Mouse (Mus musculus): ENCODE measurements around the gene Pak7.
"Not testable (repeated sequence)": the region's sequence is repeated elsewhere in the genome, so short reads cannot be mapped to it uniquely, and the experiment has no call there.

The Pak7 gene

DNA sequence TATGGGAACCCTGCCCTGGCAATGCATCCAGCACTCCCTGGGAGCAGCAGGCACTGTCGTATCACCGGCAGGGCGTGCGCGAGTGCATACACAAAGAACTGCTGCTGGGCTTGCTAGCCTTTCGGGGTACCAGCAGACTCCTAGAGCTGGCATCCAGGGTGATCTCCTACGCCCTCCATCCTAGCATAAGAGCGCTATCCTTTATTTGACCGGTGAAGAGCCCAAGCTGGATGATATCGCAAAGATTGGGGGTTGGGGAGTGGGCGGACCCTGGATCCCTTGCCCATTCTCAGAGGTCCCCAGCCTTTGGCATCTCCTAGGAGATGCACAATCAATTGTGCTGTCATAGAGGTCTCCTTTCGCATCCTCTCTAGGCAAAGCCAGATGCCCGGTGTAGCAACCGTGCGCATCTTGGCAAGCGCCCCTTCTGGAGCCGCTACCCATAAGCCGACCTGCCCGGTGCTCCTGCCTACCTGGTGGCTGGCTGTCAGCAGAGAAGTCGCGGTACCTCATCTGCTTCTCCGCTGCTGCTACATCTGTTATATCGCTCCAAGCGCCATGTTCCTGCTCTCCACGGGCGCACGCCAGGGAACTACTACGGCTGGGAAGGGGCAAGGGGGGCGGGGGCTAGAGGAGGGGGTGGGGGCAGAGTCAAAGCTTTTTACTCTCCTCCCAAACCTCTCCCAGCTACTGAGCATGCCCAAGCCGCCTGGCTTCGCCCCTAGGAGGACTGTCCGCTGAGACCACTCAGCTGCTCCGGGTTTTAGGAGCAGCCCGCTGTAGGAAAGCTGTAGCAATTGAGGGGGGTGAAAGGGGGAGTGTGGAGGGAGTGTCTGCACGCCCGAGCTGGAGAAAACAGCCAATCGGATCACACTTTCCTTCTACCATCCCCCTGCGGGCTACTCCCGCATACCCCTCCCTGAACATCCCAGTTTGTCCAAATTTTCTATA, at the start of gene Pak7:
Gene Pak7, minus strand, starts transcription at position 787 of the 951 bp plus-strand sequence.
- DNase-seq (ENCODE audit: low read depth, low spot score): peak; percentile 28

DNA sequence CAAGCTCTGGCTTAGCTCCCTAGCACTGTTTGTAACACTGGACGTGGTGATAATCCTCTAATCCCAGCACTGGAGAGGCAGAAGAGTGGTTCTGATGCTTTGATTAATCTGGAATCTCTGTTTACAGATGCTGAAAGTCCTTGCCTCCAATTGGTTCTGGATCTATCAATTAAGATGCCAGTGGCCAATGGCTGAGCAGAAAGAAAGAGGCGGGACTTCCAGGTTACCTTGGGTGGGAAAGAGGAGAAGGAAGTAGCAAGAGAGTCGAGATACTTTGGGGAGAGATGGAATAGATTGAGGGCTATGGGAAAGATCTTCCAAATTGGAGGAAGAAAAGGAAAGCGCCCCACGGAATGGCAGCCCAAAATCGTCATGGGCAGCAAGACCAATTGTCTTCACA, 37.8 kb upstream of the Pak7 start:
- DNase-seq (ENCODE audit: low read depth, low spot score): no peak

DNA sequence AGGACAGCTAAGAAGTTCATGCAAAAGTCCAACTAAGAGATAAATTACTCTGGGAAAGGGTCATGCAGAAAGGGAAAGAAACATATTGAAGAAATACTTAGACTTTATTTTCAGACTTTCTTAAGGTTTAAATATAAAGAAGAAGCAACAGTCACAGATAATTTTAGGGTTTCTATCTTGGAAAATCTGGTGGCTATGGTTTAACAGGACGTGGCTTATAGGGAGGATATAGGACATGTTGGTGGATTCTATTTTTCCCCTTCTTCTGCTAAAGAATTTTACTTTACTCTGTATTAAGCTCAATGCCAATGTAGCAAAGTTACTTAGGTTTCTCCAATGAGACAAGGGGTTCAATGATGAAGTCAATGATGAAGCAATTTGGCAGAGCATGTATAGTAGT, 31.8 kb upstream of the Pak7 start:
- DNase-seq (ENCODE audit: low read depth, low spot score): no peak

DNA sequence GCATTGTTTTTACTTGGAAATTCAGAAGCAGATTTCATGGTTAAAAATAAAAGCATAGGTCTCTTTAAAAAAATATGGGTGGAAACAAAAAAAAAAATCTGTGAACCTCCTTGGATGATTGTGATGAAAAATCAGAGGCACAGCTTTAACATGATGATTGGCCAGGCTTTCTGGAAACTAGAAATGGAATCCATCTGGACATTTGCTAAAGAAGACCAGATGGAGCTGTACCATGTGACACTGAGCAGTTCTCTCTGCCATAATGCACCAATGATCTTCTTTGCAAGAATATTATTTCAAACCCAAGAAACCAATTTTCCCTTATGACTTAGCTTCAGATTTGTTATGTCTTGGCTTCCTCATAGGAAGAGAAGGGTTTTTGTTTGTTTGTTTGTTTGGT, 28.6 kb upstream of the Pak7 start:
- no peak for DNase-seq (ENCODE audit: low read depth, low spot score)

DNA sequence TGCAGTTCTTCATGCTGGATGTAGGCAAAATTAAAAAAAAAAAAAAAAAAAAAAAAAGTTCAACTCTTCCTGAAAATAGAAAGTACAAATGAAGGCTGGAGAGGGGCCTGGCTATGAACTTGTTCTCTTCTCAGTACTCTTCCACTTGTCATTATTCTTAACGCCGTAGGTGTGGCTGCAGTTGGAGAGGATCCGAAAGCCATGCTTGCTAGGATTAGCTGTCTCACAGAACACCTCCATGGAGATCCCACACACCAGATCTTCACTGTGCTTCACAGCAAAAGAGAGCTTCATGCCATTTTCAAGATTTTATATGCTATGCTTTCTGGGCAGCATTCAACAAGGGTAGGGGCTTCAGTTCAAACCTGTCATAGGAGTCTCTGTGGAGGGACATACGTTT, 14.8 kb upstream of the Pak7 start:
- DNase-seq (ENCODE audit: low read depth, low spot score): no peak

DNA sequence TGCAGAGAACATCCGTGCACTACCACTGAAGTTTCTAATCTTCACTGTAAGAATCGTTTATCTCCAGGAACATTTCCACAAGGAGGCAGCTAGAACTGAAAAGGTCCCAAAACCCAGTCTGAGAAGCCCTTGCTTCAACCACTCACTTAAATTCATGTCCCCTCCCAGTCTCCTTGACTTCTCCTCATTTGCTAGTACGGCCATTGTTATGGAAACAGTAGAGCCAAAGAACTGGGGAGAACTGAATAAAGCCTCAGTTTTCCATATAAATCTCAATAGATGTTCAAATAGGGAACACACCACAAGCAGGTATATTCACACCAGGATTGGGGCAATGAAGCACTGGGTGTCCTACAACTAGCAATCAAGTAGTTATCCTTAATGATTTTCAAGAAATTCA, 12.4 kb downstream of the Pak7 start:
- no peak for DNase-seq (ENCODE audit: low read depth, low spot score)

DNA sequence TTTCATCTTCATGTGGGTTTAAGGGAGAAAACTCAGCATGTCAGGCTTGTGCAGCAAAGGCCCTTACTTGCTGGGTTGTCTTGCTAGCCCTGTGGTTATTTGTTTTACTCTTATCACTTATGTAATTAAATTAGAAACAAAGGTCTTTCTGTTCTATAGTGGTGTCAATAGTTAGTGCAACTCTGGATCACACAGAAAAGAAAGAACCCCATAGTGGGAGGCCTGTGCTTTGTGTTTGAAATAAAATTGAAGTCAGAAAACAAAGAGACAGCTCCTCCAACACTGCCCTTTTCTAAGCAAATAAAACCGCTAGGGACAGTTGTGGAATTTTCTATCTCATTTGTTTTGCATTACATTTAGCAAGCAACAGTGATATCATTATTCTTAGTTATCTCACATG, 15.4 kb downstream of the Pak7 start:
- DNase-seq (ENCODE audit: low read depth, low spot score): no peak

DNA sequence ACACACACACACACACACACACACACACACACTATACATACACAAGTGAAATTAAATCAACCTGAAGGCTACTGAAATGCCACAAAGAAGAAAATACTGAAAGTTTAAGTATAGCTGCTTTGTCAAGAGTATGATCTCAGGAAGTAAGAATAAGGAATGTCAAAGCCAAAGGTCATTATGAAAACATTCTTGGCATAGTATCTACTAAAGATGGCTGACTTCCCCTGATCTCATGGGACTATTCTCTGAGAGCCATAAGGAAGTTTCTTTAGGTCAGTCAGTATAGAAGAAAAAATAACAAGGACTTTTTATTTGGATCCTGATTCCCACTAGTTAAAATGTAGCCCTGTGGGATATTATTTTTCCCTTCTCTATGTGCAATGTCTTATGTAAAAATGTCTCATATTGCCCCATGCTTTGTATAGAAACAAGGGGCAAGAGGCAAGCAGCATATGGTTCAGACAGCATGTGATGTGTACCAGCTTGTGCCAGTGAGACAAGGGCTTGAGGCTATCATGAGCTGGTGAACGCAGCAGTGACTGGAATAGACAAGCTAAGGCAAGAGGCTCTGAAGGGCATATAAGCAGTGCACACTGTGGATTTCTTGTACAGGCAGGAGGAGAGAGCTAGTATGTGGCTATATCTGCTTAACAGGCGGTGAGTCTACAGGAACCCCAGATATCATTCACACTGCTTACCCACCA, 36.2 kb downstream of the Pak7 start:
- DNase-seq (ENCODE audit: low read depth, low spot score): no peak

DNA sequence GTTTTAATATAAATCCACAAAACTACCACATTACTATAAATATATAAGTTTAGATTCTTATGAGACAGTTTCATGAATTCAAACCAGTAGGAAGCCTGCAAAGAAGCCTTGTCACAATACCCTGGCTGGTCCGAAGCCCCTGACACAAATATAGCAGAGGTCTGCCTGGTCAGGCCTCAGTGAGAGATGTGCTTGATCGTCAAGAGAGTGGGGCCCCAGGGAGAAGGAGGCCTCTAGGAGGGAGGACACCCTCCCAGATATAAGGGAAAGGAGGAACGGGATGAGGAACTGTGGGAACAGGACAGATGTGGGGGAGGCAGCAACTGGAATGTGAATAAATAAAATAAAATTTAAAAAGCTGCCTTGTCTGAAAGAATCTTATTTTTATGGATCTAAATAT, 37.3 kb downstream of the Pak7 start:
- no peak for DNase-seq (ENCODE audit: low read depth, low spot score)

DNA sequence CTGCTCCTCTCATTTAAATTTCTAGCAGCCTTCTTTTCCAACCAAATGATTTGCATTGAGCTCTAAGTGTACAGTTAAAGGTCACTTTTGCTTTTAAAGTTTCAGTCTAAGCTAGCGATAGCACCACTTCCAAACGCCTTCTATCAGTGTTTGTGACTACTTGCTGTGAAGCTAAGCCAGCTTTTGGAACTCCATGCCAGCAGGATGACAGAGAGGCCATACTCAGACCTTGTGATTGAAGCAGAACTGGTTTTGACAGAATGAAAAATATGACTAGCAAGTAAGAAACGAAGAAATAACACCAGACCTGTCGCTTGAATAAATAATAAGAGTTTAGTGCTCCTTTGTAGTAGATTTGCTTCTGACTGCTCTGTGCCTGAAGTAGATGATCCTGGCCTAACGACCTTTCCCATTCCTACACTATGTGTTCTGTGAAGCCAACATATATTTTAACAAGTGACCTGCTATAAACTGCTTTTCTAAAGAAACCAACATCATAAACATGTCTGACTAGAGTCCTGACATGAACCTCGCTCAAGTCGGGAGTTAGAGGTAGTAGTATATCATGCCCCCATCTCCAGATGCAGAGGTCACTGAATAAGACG, 38.0 kb downstream of the Pak7 start:
- DNase-seq (ENCODE audit: low read depth, low spot score): no peak

DNA sequence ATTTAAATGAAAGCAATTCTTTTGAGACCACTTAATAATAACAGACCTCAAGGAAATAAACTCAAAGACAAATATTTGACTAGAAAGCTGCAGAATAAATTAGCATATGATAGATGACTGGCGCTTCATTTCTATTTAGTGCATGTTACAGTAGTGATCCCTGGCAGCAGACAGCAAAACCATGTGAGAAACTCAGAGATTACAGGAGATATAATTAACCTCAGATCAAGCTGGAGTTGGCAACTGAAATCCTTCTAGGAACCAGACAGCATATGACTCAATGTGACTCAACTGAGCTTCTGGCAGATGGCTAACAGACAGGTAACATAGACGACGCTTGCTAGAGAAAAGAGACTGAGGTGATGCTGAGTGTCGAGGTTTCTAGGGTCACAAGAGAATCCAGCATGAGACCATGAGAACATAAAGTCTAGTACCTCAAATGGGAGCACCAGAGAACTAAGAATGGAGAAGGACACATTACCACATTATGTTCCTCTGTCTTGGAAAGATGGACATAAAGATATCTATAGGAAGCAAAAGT, 43.5 kb downstream of the Pak7 start:
- DNase-seq (ENCODE audit: low read depth, low spot score): not testable (repeated sequence)

DNA sequence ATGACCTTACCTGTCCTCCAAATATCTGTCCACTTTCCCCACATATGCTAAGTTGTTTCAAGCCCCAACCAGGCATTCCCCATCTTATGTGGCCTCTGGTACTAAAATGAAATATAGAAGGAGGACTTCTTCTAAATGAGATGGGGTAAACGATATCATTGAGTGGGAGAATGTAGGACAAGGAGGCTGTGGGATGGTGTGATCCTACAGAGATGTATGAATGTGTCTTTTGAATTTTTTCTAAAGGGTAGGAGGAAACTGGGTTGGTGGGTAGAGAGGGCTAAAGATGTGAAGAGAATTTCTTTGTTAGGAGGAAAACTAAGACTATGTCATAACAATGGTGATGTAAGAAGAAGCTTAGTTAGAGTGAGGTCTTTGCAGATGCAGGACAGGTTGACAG, 57.8 kb downstream of the Pak7 start:
- DNase-seq (ENCODE audit: low read depth, low spot score): no peak

DNA sequence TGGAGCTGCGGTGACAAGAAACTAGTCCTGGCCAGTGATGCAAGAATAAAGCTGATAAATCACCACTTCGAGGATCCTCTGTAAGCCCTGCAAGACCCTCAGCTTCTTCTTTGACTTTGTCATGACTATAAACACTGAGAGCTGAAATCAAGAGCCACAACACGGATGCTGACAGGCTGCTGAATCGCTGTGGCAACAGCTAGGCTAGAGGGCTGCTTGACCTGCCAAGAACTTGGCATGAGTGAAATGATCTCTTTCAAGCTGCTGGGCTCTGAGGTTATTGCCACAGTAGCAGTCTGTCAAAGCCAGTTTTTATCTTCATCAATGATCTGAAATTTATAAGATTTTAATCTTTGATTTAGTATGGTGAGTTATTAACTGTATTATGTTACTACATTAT, 62.1 kb downstream of the Pak7 start:
- DNase-seq (ENCODE audit: low read depth, low spot score): no peak

DNA sequence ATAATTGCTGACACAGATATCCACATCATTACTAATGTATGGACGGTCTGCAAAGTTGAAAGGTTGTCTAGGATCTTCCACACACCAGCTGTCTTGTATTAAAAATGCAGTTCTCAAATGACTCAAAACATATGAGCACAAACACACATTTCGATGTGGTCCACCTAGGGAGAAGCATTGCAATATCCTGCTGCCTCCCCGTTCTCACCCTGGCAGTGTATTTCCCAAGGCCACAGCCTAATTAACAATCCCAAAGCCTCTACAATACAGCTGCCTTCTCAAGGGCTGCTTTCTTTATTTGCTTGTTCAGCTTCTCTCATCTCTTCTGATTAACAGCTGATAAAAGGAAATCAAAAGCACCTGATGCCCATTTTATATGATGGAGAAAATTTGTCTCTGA, 78.5 kb downstream of the Pak7 start:
- no peak for DNase-seq (ENCODE audit: low read depth, low spot score)

DNA sequence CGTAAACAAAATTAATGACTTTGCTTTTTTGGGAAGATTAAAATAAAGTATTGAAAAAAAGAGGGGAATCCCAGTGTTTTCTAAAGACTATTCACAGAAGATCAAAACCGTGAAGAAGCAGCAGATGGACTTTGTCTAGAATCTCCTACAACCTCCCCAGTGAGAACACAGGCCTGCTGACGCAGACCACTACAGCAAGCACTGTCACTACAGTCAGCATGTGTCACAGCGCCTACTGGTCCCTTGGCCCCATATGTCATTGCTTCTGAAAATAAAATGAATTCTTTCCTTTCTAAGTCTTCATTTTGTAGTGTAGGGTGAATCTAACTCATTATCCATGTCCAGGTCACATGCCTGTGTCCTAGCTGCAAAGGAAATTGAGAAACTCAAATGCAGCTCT, 79.0 kb downstream of the Pak7 start:
- no peak for DNase-seq (ENCODE audit: low read depth, low spot score)

DNA sequence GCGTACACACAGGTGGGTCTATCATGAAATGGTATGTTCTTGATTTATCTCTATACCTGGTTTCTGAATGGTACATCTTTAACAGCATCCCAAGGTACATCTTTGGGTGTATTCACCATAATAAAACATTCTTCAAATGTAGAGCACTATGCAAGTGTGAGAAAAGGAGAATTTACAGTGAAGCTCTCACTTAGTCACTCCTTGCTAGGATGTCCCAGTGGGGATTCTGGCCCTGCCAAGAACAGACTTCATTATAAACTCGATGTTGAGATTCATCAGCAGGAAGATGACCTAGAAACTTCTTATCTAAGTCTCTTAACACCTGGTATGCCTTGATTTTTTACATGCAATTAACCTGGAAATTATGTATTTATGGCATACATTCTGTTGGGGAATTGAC, 85.6 kb downstream of the Pak7 start:
- no peak for DNase-seq (ENCODE audit: low read depth, low spot score)

DNA sequence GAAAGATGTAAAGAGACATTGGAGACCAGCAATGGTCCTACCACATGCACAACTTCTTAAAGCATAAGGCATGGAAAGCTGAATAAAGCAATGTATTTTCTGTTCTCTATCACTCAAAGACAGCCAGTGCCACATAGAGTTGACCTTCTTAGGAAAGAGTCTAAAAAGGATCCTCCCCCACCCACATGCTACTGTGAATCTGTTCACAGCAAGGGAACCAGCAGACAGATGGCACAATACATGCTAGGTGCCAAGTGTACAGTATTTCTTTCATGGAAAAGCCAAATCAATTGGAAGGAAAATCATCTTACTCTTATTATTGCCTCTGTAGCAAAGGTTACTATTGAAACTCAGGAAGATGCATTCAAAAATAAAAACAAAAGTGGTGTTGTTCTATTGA, 86.4 kb downstream of the Pak7 start:
- DNase-seq (ENCODE audit: low read depth, low spot score): no peak

DNA sequence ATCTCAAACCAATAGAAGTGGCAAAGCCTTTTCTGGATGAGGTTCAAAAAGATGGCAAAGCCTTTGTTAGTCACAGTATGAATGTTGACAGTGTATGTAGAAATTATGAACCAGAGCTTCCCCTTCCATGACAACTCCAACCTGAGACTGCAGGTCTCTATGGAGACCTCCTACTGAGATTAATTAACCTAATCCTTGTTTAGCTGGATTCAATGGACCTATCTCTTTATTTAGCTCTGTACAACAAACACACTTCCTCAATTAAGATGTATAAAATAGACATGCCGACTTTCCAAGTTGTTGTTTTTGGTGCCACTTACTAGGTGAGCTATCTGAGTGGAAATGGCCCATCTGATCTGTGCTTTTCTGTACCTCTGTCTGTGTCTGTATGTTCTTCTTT, 90.4 kb downstream of the Pak7 start:
- no peak for DNase-seq (ENCODE audit: low read depth, low spot score)

DNA sequence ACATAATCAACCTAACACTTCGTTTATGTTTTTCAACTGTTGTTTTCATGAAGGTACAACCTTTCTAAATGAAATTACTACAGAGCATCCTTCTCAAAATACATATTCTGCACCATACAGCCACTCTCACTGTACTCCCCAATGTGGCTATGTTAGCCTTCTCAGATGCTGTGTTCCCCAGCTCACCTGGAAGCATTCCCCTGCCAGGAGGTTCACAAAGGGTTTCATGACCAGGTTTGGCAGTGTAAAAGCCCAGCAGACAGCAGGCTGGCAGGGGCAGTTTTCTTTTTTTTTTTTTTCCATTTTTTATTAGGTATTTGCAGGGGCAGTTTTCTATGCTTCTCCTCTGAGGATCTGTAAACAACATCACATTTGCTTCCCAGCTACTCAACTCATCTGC, 105.7 kb downstream of the Pak7 start:
- no peak for DNase-seq (ENCODE audit: low read depth, low spot score)

DNA sequence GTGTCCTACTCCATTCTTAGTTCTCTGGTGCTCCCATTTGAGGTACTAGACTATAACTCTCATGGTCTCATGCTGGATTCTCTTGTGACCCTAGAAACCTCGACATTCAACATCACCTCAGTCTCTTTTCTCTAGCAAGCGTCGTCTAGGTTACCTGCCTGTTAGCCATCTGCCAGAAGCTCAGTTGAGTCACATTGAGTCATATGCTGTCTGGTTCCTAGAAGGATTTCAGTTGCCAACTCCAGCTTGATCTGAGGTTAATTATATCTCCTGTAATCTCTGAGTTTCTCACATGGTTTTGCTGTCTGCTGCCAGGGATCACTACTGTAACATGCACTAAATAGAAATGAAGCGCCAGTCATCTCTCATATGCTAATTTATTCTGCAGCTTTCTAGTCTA, 145.8 kb downstream of the Pak7 start:
- DNase-seq (ENCODE audit: low read depth, low spot score): not testable (repeated sequence)

DNA sequence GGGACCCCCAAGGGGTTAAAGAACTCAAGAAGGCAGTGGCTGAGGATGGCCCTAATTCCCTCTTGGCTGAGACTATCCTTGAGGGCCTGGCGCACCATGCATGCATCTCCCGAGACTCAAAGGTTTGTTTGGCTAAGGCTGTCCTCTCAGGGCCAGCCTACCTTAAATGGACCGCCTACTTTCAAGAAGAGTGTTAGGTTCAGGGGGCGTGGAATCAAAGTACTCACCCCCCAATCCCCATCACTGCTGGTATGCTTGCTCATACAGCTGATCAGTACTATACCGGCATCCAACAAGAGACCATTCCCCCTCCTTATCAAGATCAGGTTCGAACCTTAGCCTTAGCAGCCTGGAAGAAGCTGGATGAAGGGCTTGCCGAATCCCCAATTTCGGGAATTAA, 156.5 kb downstream of the Pak7 start:
- DNase-seq (ENCODE audit: low read depth, low spot score): no peak

DNA sequence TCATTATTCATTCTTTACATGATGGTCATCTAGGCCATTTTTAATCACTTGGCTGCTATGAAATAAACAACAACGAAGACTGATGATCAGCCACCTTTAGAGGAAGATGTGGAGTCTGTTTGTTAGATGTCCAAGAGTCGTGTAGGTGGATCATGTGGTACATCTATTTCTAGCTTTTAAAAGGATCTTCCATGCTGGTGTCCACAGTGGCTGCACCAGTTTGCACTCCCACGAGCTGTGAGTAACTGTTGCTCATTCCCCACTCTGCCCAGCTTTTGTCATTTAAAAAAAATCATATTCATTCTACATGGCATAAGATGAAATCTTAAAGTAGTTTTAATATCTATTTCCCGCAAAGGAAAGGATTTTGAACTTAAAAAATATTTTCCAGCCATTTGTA, 183.7 kb downstream of the Pak7 start:
- DNase-seq (ENCODE audit: low read depth, low spot score): no peak

Measured in WW6 (cell line).